Mouse (Mus musculus) cerebellum, adult (tissue): ENCODE results near the gene Bricd5.
"Not testable (repeated sequence)": the region's sequence is repeated elsewhere in the genome, so short reads cannot be mapped to it uniquely, and the experiment has no call there.

Source experiments
- ATAC-seq: cut with Nextera tagmentation; 2 replicates; pipeline ENCODE4 v1.9.2; 2017; ENCODE audit warnings: mild to moderate bottlenecking, moderate library complexity, mixed read lengths; ENCODE audit not compliant: insufficient number of reproducible peaks, low FRiP score, low TSS enrichment

Gene Bricd5

DNA sequence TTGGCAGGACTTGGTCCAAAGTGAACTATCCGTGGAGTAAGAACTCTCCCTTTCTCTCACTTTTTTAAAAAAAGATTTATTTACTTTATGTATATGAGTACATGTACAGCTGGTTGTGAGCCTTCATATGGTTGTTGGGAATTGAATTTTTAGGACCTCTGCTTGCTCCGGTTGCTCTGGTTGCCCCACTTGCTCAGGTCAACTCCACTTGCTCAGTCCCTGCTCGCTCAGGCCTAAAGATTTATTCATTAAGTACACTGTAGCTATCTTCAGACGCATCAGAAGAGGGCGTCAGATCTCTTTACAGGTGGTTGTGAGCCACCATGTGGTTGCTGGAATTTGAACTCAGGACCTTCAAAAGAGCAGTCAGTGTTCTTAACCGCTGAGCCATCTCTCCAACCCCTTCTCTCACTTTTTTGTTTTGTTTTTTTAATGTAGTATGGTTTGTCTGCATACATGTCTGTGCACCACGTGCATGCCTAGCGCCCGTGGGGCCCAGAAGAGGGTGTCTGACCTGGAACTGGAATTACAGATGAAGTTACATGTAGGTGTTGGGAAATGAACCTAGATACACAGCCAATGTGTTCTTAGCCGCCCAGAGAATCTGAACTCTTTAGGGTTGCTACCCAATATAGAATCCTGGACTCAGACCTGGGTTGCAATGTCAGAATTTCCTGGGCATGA lies 18.0 kb upstream of the Bricd5 start:
- not testable (repeated sequence) for ATAC-seq

DNA sequence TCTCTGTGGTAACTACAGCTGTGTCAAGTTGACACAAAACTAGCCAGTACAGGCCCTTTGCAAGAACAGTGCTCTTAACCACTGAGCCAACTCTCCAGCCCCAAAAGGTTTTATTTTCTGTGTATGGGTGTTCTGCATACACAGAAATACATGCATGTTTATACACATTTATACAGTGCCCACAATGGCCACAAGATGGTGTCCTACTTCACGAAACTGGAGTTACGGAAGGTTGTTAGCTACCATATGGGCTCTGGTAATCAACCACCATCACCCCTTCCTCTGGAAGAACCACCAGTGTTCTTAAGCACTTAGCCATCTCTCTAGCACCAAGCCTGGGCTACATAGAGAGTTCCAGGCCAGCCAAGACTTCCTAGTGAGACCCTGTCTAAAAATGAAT lies 12.1 kb upstream of the Bricd5 start:
- ATAC-seq: no peak

DNA sequence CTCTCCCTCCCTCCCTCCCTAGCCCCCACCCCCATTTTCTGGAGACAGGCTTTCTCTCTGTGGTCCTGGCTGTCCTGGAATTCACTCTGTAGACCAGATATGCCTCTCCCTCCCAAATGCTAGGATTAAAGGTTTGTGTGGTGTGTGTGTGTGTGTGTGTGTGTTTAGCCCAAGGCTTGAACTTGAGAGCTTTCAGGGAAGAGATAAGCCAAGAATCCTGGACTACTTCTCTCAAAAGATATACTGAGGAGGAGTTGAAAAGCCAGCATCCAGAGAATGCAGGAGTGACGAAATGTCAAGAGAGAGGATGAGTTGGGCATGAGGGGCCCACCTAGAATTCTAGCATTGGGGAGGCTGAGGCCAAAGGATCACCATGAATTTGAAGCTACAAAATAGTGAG lies 10.8 kb upstream of the Bricd5 start:
- ATAC-seq: no peak

DNA sequence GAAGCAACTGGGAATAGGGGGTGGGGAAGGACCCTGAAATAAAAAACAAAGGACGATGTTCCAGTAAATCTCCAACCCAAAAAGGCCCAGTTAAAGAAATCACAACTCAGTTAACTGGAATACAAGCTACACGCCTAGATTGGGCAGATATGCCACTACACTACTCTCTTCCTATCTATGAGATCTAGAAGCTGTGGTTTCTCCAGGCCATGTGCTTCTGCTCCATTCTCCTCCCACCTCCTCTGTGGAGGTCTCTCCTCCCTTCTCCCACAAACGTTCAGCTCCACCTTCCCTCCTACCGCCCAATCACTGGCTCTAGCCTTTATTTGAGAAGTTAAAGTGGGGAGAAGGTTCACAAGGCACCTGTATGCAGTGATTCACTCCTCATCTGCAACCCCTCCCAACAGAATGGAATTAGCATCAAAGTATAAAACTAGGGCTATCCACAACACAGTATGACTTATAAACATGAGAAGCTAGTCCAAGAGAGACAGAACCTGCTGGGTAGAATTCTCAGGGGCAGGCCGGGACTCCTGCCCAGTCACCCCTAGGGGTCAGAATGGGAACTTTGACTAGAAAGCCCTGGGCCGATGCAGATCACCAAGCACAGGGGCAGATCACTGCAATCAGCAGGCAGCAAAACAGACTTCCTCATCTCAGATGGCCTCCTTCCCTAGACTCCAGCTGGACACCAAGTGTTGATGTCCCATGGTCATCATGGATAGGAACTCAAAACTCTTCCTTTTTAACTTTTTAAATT lies 10.1 kb upstream of the Bricd5 start:
- ATAC-seq: no peak

DNA sequence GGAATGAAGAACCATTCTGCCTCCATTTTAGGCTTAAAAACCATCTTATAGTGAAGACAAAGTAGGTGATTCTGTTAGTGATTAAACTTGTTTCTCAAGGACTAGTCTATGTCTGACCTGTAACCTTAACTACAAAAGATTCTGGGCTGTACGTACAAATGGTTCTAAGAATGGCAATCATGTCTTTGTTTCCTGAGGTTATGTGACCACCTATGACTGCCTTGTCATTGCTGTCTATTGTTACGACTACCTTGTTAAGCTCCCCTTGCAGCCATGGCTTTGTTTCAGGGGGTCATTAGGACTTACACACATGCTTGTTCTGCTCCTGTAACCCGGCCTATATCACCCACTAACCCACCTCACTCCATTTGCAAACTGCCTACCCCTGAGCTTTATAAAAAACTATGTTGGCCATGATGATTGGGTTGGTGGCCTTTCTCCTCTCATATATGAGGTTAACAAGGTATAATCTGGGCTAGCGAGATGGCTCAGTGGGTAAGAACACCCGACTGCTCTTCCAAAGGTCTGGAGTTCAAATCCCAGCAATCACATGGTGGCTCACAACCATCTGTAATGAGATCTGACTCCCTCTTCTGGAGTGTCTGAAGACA lies 4.9 kb upstream of the Bricd5 start:
- no peak for ATAC-seq

DNA sequence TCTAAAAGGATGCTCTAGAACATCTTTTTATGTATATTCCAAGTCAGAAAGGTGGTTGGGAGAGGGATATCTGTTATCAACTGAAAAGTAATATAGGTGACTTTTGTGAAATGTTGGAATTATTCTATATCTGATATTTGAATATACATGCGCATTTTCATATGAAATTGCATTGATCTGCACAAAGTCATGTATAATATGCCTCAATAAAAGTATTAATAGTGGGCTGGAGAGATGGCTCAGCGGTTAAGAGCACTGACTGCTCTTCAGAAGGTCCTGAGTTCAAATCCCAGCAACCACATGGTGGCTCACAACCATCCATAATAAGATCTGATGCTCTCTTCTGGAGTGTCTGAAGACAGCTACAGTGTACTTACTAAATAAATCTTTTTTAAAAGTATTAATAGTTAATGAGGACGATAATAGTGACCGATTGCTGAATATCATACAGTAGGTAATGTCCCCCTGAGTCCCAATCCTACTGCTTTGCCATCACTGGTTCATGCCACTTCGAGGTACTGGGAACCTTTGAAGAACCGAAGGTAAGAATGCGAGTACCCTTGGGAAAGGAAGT lies 4.3 kb upstream of the Bricd5 start:
- no peak for ATAC-seq

DNA sequence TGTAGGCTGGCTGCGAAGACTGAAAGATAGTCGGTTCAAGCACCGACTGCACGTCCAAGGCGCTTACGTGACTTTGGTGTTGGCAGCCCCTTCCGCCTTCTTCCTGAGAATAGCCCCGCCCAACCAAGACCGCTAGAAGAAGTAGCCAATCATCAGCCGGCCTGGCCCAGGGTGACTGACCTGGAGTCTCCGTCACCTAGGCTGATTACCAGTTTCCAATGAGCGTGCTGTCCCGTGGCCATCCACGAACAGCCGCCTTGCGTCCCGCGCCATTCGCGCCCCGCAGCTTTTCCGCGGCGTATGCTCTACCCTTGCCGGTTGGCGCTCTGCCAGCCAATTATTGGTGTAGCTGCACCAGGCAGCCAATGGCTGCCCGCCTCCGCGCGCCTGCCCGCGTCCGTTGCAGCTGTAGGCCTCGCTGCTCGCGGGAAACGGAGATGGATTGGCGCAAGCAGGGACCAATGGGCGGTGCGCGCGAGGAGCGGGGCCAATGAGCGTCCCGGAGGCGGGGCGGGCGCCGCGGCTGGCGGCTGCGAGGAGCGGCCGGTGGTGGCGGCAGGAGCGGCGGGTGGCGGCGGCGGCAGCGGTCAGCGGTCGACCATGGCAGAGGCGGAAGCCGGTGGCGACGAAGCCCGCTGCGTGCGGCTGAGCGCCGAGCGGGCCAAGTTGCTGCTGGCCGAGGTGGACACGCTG lies 3.6 kb upstream of the Bricd5 start, which contains the start of the genes E4f1 and Pgp:
TSS of gene E4f1 (minus strand) at position 404 of the 693 bp plus-strand sequence.
TSS of gene Pgp (plus strand) at position 483 of the 693 bp plus-strand sequence.
- ATAC-seq: peak; percentile 95

DNA sequence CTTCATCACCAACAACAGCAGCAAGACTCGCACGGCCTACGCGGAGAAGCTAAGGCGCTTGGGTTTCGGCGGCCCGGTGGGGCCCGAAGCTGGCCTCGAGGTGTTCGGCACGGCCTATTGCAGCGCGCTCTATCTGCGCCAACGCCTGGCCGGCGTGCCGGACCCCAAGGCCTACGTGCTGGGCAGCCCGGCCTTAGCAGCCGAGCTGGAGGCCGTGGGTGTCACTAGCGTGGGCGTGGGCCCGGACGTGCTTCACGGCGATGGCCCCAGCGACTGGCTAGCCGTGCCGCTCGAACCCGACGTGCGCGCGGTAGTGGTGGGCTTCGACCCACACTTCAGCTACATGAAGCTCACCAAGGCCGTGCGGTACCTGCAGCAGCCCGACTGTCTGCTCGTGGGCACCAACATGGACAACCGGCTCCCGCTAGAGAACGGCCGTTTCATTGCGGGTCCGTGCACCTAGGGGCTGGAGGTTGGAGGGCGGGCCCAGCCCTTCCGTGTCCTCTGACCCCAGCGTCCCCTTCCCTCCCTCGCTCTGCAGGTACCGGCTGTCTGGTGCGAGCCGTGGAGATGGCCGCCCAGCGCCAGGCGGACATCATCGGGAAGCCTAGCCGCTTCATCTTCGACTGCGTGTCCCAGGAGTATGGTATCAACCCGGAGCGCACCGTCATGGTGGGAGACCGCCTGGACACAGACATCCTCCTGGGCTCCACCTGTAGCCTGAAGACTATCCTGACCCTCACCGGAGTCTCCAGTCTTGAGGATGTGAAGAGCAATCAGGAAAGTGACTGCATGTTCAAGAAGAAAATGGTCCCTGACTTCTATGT lies 2.8 kb upstream of the Bricd5 start:
- peak; percentile 9; the same call in 1 of the 2 replicates for ATAC-seq

DNA sequence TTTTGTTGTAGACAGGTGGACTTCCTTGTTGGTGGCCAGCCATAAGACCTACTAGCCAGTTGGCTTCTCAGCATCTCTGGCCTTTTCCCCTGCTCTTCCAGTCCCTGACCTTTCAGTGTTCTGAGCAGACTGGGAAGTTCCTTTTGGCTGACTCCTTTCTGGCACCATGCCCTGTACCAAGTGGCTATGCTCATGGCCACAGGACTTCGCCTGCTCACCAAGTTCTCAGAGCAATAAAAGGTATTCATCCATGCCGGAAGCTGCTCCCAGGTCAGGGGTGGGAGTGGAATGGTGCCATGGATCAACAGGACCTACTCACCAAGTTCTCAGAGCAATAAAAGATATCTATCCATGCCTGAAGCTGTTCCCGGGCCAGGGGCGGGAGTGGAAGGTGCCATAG lies 1.2 kb upstream of the Bricd5 start:
- ATAC-seq: no peak

DNA sequence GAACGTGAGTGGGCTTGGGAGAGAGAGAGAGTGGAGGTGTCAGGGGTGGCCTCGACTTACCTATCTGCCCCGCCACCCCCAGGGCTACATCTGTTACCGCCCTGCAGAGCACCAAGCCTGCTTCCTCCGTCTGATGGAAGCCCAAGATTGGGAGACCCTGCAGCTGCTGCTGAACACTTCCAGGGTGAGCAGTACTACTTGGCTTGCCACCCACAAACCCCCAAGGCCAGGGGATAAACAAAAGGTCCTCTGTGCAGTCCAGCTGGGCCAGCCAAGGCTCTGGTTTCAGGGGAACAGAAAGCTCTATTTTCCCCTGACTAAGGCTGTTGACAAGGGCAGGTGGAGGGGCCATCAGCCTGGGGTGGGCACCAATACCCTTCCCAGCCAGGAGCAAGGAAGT lies 873 bp downstream of the Bricd5 start:
- ATAC-seq: no peak

DNA sequence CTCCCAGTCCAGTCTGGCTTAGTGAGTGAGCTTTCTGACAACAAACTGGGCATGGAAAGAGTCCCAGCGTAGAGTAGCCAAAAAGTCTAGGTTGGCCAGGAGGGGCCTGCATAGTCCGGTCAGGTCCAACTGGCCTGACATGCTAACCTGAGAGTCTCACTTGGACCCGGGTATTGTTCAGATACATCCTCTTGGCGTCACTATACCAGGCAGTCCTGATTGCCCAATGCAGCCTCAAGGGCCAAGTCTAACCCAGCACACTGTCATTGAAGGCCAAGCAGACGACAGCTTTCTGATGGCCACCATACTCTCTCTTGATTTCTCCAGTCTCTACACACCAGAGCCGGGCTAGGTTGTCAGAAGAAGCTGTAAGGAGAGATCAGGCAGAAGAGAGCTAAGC lies 1.9 kb downstream of the Bricd5 start:
- no peak for ATAC-seq

DNA sequence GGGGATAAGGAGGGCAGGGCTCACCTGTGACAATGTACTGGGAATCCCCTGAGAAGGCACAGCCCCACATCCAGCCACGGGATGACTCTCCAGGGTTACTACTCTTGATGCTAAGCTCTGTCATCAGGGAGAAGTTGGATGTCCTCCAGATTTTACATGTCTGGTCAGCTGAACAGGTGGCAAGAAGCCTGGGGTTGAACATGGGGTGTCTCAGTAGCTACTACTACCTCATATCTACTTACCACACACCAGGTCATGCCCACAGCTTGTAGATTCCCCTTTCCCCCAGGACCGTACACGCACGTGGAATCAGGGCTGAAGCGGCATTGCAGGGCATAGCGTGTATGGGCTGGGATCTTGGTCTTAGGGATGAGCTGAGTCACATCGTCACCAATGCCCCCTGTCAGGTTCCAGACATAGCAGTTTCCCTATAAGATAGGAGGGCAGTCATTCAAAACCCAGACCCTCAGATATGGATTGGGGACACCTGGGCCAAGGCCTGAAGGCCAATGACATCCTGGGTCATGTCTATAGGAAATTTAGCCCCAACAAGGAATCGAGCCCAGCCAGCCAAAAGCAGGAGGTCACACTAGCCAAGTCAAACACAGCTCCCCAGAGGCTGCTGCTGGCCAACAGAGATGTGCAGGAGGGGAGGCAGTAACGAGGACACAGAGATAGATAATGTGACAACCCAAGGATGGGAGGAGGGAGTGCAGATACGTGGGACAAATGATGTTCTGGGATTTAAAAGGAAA lies 2.5 kb downstream of the Bricd5 start:
- no peak for ATAC-seq

DNA sequence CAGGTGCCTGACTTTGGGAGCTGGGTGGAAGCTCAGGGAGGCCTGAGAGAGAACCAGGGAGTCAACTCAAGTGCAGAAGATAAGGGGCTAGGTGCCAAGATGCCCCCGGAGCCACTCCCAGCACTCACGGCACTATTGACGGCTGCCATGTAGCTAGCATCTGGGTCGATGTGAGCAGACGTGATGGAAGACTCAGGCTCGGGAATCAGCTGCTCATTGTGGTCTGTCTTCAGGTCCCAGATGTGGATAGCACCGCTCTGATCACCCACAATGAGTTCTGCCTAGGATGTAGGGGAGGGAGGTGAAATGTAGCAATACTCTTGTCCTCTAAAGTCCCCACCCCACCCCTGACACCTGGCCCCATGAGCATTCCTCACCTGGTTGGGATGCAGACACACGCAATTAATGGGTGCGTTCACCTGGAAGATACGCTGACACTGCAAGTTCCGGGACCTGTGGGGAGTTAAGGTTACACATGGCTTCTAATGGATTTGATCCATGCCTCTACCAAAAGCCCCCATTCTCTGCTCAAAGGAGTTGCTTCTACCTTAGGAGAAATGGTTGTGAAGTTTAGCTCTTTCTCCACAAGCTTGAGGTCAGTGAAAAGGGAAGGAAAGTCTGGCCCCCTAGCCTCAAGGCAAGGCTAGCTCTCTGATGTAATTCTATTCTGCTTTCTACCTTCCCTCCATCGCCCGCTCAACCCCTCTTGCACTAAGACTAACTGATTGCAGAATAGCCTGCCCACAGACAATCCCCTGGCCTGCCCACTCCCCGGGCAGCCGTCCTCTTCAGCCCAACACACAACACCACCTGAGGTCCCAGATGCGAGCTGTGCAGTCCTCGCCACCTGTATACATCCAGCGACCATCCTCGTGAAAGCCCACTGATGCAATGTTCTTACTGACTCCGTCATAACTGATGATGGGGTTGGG lies 3.6 kb downstream of the Bricd5 start:
- no peak for ATAC-seq

DNA sequence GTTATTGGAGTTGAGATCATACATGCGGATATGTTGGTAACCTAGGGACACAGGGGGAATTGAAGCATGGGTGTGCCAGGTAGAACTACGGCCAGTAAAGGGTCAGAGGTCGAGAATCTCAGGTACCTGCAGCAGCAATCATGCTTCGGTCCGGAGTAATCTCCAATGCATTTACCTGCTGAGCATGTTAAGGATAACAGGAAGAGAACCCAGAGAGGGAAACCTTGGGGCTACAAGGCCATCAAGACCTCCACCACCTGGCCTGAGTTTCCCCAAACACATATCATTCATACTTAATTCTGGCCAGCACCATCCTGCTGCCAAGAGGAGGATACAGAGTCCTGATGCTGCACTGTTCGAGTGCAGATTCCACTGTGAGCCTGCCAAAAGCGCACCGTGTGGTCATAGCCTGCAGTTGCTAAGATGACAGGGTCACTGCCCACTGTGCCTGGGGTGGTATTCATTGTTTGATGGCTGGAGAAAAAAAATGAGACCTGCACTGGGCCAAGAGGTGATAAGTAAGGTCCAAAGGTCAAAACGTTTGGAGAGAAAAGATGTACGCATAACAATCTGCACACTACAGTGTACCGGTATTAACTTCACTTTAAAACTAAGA lies 4.4 kb downstream of the Bricd5 start:
- peak; percentile 9; the same call in 1 of the 2 replicates for ATAC-seq

DNA sequence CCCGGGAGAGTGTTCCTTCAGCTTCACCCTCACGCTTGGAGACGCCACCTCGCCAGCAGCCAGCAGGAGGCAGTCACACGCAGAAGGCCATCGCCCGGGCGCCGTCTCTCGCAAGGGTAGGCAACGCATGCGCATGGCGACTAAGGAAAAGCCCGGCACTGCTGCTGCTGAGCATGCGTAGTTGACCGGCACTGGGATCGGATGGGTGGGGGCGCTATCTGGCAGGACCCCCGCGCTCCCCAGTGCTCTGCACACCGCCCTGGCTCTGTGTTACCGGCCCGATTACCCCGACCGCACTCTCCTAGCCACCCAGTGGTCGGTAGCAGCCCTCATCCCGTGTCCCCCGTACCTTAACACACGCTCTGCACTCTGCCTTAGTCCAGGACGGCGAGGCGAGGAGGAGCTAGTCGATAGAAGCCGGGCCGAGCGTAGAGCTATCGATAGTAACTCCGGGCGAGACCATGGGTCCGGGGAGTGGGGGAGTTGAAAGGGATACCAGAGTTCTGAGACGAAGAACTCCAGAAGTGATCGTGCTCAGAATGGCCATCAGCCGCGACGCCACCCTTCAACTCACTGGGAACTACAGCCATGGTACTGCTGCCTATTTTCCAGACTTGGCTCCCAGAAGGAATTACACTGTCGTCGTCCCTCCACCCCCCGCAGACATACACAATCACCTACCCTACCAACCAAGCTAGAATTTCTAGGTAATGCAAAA lies 5.1 kb downstream of the Bricd5 start, which contains the start of gene Mlst8:
TSS of gene Mlst8 (minus strand) at position 416 of the 718 bp plus-strand sequence.
- peak; percentile 84 for ATAC-seq

DNA sequence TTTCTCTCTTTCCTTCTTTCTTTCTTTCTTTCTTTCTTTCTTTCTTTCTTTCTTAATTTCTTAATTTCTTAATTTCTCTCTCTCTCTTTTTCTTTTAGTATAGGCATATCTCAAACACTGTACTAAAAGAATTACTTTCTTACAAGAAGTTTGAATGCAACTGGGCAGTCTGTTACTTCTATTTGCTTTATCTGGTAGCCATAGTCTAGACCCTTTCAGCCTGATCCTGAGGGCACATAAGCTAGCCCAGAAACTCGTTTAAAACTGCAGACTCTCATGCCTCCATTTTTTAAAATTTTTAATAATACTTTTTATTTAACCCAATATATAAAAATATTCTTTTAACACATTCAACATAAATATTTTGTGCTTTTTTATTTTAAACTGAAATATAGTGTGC lies 5.7 kb downstream of the Bricd5 start:
- no peak for ATAC-seq
